Mouse (Mus musculus) forebrain, embryonic 10.5 days (tissue): Measurements from ENCODE around the gene Rnf157. TPM values are rescaled to one million over a fixed set of nuclear protein-coding genes. Genes with fewer than 3 reads are reported as not detected.

Experiments used
- DNase-seq: peaks from one replicate; pipeline ENCODE4 v3.0.0-alpha.2; 2017; ENCODE audit warnings: low spot score; ENCODE audit errors: extremely low spot score
- H3K27ac ChIP-seq: fragments of 300-500 bp; sonication (generic); 2 replicates; pipeline ENCODE4 v1.5.1; 2016; ENCODE audit warnings: mild to moderate bottlenecking
- H3K27me3 ChIP-seq: fragments of 300-500 bp; sonication (generic); 2 replicates; pipeline ENCODE4 v1.6.1; 2016; ENCODE audit warnings: mild to moderate bottlenecking; ENCODE audit not compliant: poor library complexity, severe bottlenecking
- H3K36me3 ChIP-seq: fragments of 300-500 bp; sonication (generic); replicated peaks from 2 replicates; pipeline ENCODE4 v1.6.1; 2016; ENCODE audit warnings: mild to moderate bottlenecking, moderate library complexity
- H3K4me1 ChIP-seq: fragments of 300-500 bp; sonication (generic); 2 replicates; pipeline ENCODE4 v1.6.1; 2016
- H3K4me3 ChIP-seq: fragments of 300-500 bp; sonication (generic); 2 replicates; pipeline ENCODE4 v1.5.1; 2016; ENCODE audit warnings: mild to moderate bottlenecking, moderate library complexity
- H3K9me3 ChIP-seq: fragments of 300-500 bp; sonication (generic); 2 replicates; pipeline ENCODE4 v1.6.1; 2016; ENCODE audit warnings: mild to moderate bottlenecking, moderate library complexity
- WGBS: fragments of 180-500 bp; shearing (Covaris S2); methylation state at CpG from one replicate; pipeline ENCODE4 v1.1.7; 2016; 5-methylcytosine and 5-hydroxymethylcytosine counted together
- polyA plus RNA-seq: library from polyadenylated mRNA; unstranded; fragments of >200 nt; fragmentation: Nextera tagmentation; extraction: Ambion mirVana; gene quantifications from 2 replicates; pipeline ENCODE4 v1.2.1, GENCODE M21; 2016

Gene Rnf157
- polyA plus RNA-seq, 1 experiment from 2014 or later: 5.7 TPM

DNA sequence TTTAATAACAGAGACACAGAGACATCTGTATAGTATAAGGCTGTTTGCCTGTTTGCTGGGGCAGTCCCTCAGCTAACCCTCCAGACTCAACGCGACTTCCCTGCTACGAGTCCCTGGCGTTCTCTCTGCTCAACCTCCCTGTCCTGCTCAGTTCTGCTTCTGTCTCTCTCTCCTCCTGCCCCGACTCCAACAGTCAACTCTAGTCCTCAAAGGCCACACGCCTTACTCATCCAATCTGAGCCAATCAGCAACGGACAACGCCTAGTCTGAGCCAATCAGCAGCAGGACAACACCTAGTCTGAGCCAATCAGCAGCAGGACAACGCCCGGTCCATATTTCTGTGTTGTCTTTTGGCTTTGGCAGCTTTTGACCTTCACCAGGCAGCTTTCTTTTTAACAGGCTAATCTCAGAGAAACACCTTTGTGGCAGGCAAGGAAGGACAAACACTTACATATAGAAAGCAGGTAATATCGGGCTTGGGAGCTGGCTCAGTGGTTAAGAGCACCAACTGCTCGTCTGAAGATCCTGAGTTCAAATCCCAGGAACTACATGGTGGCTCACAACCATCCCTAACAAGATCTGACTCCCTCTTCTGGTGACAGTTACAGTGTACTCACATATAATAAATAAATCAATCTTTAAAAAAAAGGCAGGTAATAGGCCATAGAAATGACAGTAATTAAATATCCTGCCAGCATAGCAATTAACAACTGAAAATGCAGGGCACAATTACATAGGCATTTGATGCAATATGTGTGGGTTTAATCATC, 104.9 kb downstream of the Rnf157 start:
- DNase-seq: no peak
- H3K27ac ChIP-seq: no peak overlapping the region
- H3K9me3 ChIP-seq: no peaks in the 10 kb centered on the region
- WGBS: 92% methylated on average over 12 of the region's 12 CpGs
- peaks cover 13% of the 10 kb centered on the region for H3K4me1 ChIP-seq
- no peak overlapping the region for H3K4me3 ChIP-seq
- H3K27me3 ChIP-seq: peaks cover 13% of the 10 kb centered on the region; the same call in 1 of the 2 replicates
- peaks cover 24% of the 10 kb centered on the region for H3K36me3 ChIP-seq

DNA sequence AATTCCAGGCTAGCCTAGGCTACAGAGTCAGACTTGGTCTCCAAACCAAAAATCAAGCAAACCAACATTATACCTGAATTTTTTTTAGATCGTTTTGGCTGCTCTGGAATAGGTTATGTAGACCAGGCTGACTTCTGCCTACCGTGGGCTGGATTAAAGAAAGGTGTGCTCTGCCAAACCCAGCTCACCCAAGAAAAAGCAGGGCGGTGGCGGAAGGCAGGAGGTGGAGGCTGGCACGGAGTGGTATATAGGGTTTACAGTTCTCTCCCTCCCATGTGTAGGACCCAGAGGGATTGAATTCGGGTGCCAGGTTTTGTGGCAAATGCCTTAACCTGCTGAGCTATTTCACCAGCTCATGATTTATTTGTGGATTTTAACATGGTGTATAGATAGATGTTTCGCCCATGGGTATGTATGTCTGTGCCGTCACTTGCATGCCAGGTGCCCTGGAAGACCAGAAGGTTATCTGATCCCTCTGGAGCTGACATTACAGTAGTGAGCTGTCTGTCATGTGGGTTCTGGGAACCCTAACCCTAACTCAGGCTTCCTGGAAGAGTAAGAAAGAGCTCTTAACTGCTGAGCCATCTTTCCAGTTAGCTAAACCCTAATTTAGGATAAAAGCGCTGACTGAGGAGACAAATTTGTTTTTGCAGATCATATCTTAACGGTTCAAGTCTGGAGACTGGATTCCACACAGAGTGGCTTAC, 105.7 kb downstream of the Rnf157 start, which contains the start of gene Exoc7:
Gene Exoc7, minus strand, starts transcription at position 215 of the 707 bp plus-strand sequence.
- H3K9me3 ChIP-seq: no peaks in the 10 kb centered on the region
- peak within 1 kb of the TSS; percentile 82 for H3K4me3 ChIP-seq
- H3K27ac ChIP-seq: peak within 1 kb of the TSS; percentile 85
- peaks cover 13% of the 10 kb centered on the region; the same call in 1 of the 2 replicates for H3K27me3 ChIP-seq
- WGBS: 86% methylated on average over 10 of the region's 10 CpGs
- H3K4me1 ChIP-seq: peaks cover 13% of the 10 kb centered on the region
- H3K36me3 ChIP-seq: peaks cover 32% of the 10 kb centered on the region
- no peak for DNase-seq

- DNase-seq: peak; percentile 96
- WGBS: 2% methylated on average over 53 of the region's 53 CpGs
- peaks cover 40% of the 10 kb centered on the region for H3K36me3 ChIP-seq
- H3K27me3 ChIP-seq: peaks cover 13% of the 10 kb centered on the region; the same call in 1 of the 2 replicates
- peak overlapping the region; percentile 82 for H3K4me3 ChIP-seq
- peak overlapping the region; percentile 85 for H3K27ac ChIP-seq
- H3K9me3 ChIP-seq: no peaks in the 10 kb centered on the region
- peaks cover 13% of the 10 kb centered on the region for H3K4me1 ChIP-seq
Observed at GRCm38 (mm10) chr11:116306126-116306982, 106.5 kb downstream of the Rnf157 start.

GRCm38 (mm10) chr11:116305423-116305822, 107.4 kb downstream of the Rnf157 start:
- Histone ChIP-seq H3K4me1 (peaks cover 13% of the 10 kb centered on the region), H3K27me3 (peaks cover 13% of the 10 kb centered on the region; the same call in 1 of the 2 replicates), H3K9me3 (no peaks in the 10 kb centered on the region), H3K4me3 (peak overlapping the region; percentile 82), H3K36me3 (peaks cover 49% of the 10 kb centered on the region), H3K27ac (no peak overlapping the region)
- DNase-seq: no peak
- 93% methylated on average over 2 of the region's 2 CpGs for WGBS

DNA sequence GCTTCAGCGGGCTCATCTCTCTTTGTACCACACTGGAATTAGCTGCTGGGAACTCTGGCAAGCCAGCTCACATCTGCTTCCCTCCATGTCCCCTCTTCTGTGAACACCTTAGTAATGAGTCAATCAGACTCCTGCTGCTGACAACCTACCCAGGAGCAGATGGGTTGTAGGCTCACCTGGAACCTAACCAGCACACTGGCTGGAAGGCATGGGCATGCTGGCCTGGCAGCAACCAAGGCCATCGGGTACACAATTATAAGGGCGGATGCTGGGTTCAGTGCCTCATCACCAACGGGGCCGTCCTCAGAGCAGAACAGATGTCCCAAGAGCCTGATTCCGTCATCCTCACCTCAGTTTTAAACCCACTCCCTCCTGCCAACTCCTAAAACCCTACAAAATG, 114.2 kb downstream of the Rnf157 start:
- no peak overlapping the region for H3K27ac ChIP-seq
- H3K27me3 ChIP-seq: no peaks in the 10 kb centered on the region
- peaks cover 96% of the 10 kb centered on the region for H3K36me3 ChIP-seq
- H3K4me1 ChIP-seq: no peaks in the 10 kb centered on the region
- 91% methylated on average over 6 of the region's 6 CpGs for WGBS
- no peaks in the 10 kb centered on the region for H3K9me3 ChIP-seq
- no peak for DNase-seq
- H3K4me3 ChIP-seq: no peak overlapping the region

GRCm38 (mm10) chr11:116298221-116298620, 114.6 kb downstream of the Rnf157 start:
- Histone ChIP-seq H3K4me1 (no peaks in the 10 kb centered on the region), H3K9me3 (no peaks in the 10 kb centered on the region), H3K27me3 (no peaks in the 10 kb centered on the region), H3K36me3 (peaks cover 96% of the 10 kb centered on the region), H3K27ac (no peak overlapping the region), H3K4me3 (no peak overlapping the region)
- no peak for DNase-seq
- WGBS: 92% methylated on average over 11 of the region's 11 CpGs

- Histone ChIP-seq H3K4me1 (no peaks in the 10 kb centered on the region), H3K27ac (no peak overlapping the region), H3K36me3 (peaks cover 95% of the 10 kb centered on the region), H3K4me3 (no peak overlapping the region), H3K27me3 (no peaks in the 10 kb centered on the region), H3K9me3 (no peaks in the 10 kb centered on the region)
- no peak for DNase-seq
- 89% methylated on average over 3 of the region's 3 CpGs for WGBS
Observed at GRCm38 (mm10) chr11:116297017-116297416, 115.8 kb downstream of the Rnf157 start.

DNA sequence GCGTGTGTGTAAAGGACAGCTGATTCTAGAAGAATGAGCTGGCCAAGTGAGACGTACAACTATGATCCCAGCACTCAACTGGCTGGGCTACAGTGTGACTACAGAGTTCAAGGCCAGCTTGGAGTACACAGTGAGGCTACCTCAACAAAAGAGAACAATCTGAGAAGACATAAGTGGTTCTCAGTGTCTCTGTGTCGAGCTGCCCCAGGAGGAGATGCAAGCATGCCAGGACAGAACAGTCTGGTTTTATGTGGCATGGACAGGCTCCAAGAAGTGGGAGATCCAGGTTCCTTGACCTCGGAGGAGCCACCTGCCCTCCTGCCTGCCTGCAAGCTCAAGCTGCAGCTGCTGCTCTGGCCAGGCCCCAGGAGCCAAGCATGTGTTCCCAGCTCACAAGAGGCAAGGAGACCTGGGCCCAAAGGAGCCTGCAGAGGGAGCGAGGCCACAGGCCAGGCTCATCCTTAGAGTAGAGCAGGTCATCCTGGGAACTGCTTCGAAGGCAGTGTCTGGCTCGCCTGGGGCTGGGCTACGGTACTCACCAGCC, 116.6 kb downstream of the Rnf157 start:
- no peaks in the 10 kb centered on the region for H3K27me3 ChIP-seq
- WGBS: 86% methylated on average over 8 of the region's 8 CpGs
- no peak overlapping the region for H3K4me3 ChIP-seq

GRCm38 (mm10) chr11:116294319-116294718, 118.5 kb downstream of the Rnf157 start:
- Histone ChIP-seq H3K36me3 (peaks cover 93% of the 10 kb centered on the region), H3K4me3 (no peak overlapping the region), H3K9me3 (no peaks in the 10 kb centered on the region), H3K4me1 (no peaks in the 10 kb centered on the region), H3K27me3 (no peaks in the 10 kb centered on the region), H3K27ac (0 out of 2 replicates have a peak overlapping the region, but pooled peaks have one; percentile 9)
- peak; percentile 64 for DNase-seq
- WGBS: 39% methylated on average over 5 of the region's 5 CpGs

More for the DNA sequence above, 116.6 kb downstream of the Rnf157 start:
- Histone ChIP-seq H3K36me3 (peaks cover 93% of the 10 kb centered on the region), H3K4me1 (no peaks in the 10 kb centered on the region), H3K27ac (no peak overlapping the region), H3K9me3 (no peaks in the 10 kb centered on the region)
- no peak for DNase-seq

- peaks cover 93% of the 10 kb centered on the region for H3K36me3 ChIP-seq
Observed at GRCm38 (mm10) chr11:116293538-116294137, 119.2 kb downstream of the Rnf157 start.

GRCm38 (mm10) chr11:116292401-116292800, 120.4 kb downstream of the Rnf157 start:
- peaks cover 95% of the 10 kb centered on the region for H3K36me3 ChIP-seq
- H3K4me3 ChIP-seq: no peak overlapping the region
- H3K27ac ChIP-seq: no peak overlapping the region
- H3K9me3 ChIP-seq: no peaks in the 10 kb centered on the region
- no peaks in the 10 kb centered on the region for H3K4me1 ChIP-seq
- WGBS: 92% methylated on average over 13 of the region's 13 CpGs
- no peaks in the 10 kb centered on the region for H3K27me3 ChIP-seq
- DNase-seq: no peak

More at GRCm38 (mm10) chr11:116293538-116294137, 119.2 kb downstream of the Rnf157 start:
- no peaks in the 10 kb centered on the region for H3K4me1 ChIP-seq
- 88% methylated on average over 12 of the region's 12 CpGs for WGBS
- H3K27me3 ChIP-seq: no peaks in the 10 kb centered on the region
- H3K9me3 ChIP-seq: no peaks in the 10 kb centered on the region
- no peak for DNase-seq
- H3K4me3 ChIP-seq: no peak overlapping the region
- no peak overlapping the region for H3K27ac ChIP-seq

GRCm38 (mm10) chr11:116290556-116290955, 122.3 kb downstream of the Rnf157 start:
- Histone ChIP-seq H3K9me3 (no peaks in the 10 kb centered on the region), H3K36me3 (peaks cover 80% of the 10 kb centered on the region), H3K4me1 (no peaks in the 10 kb centered on the region), H3K4me3 (no peak overlapping the region), H3K27me3 (peaks cover 7% of the 10 kb centered on the region), H3K27ac (no peak overlapping the region)
- 90% methylated on average over 8 of the region's 8 CpGs for WGBS
- no peak for DNase-seq
